Mouse (Mus musculus) heart, adult 18-20 months (tissue): ENCODE data around the gene Slc7a3. TPM values are rescaled to one million over a fixed set of nuclear protein-coding genes. Genes with fewer than 3 reads are reported as not detected.
"Not testable (repeated sequence)": the region's sequence is repeated elsewhere in the genome, so short reads cannot be mapped to it uniquely, and the experiment has no call there.

ENCODE experiments used
- DNase-seq, 2 experiments: peaks; one replicate each; pipeline ENCODE4 v3.0.0; 2021 to 2022; ENCODE audit warnings: mixed read lengths in 1 of 2
- long read RNA-seq, 2 experiments: library from polyadenylated mRNA; stranded (forward); transcript quantifications; one replicate each; pipeline ENCODE4 v2.0.0; 2021
- total RNA-seq, 2 experiments: library from RNA; stranded (reverse); gene quantifications; 2 replicates each; pipeline ENCODE4 v1.2.3; 2021

Slc7a3 gene
- total RNA-seq: not detected
- long read RNA-seq, experiment 1: 0 reads
- long read RNA-seq, experiment 2: 0 reads

- DNase-seq: no peak
Observed at GRCm38 (mm10) chrX:101085920-101086319, at the start of gene Slc7a3. Slc7a3 (minus strand) TSS chrX:101086020.

GRCm38 (mm10) chrX:101131992-101132791, 46.4 kb upstream of the Slc7a3 start:
- DNase-seq: peak; percentile 34 to 39

- peak; percentile 38 to 77 for DNase-seq
Observed at GRCm38 (mm10) chrX:101131001-101131400, 45.2 kb upstream of the Slc7a3 start.

- peak in 1 of 2 experiments; percentile 0 for DNase-seq
Observed at GRCm38 (mm10) chrX:101128559-101128958, 42.7 kb upstream of the Slc7a3 start.

DNA sequence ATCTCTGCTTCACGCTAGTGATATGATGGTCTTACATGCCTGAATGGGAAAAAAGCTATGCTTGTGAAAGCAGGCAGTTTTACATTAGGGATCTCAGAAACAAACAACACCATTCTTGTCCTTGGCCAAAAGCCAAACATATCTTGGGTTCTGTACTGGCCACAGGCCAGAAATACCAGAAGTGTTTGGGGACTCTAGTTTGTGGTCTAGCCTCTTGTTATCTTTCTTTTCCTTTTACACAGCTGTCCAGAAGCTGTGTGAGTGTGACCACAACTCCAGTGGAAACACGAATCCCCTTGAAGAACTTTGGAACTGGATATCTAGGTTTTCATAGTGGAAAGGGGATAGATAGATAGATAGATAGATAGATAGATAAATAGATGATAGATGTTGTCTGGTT, 41.2 kb upstream of the Slc7a3 start:
- peak; percentile 14 to 24 for DNase-seq

DNA sequence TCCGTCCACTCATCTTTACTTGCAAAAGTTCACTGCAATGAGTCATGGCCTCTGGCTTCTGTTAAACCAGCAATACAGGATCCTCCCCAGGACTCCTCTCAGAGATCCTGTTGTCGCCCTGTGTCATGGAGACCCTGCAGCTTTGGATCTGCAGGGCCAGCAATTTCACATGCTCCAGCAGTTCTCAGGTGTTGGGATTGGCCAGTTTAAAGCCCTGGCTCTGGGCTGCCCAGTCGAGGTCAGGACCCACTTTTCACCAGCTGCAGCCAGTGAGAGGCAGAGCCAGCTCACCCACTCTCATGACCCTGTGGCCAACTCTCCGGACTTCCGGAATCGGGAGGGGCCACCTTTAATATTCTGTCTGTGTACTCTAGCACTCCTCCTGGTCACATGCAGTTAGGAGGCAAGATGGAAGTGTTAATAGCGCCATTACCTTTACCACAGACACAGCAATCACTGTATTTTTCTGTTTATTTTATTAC, 40.7 kb upstream of the Slc7a3 start:
- DNase-seq: peak; percentile 36 to 45

GRCm38 (mm10) chrX:101120546-101120945, 34.7 kb upstream of the Slc7a3 start:
- DNase-seq: no peak

- not testable (repeated sequence) for DNase-seq
Observed at GRCm38 (mm10) chrX:101085211-101085610, 609 bp downstream of the Slc7a3 start.

DNA sequence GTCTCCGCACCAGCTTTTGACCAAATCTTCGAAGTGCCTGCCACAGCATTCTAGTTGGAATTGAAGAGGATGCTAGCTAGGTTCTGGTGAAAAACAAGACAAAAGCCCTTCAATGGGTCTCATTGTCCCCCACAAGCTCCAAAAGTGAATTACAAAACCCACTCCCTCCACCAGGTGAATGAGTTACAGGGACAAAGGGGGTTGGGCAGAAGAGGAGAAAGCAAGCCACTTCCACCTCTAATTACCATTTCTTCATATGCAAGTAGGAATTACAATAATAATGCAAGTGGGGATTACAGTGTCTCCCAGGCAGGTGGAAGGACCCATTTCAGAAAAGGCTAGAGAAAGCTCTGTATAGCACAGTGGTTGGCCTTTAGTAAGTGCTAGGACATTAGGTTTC, 1.6 kb downstream of the Slc7a3 start:
- no peak for DNase-seq

GRCm38 (mm10) chrX:101065245-101065644, 20.6 kb downstream of the Slc7a3 start:
- no peak for DNase-seq

- DNase-seq: no peak
Observed at GRCm38 (mm10) chrX:101063503-101063902, 22.3 kb downstream of the Slc7a3 start.

GRCm38 (mm10) chrX:101059541-101059940, 26.3 kb downstream of the Slc7a3 start, which contains the start of gene Tex11:
Tex11 (minus strand) TSS chrX:101059667.
- peak in 1 of 2 experiments; percentile 0 for DNase-seq

Other genes with a start within 250 kb of the Slc7a3 start
- under 1 TPM in 1 of 2 experiments, not detected in 1; 0.13 TPM for gene Tex11, start 26.4 kb downstream of the Slc7a3 start, total RNA-seq
- 10 to 100 TPM; 32.7 to 37.8 TPM for gene Snx12, start 136.5 kb upstream of the Slc7a3 start, total RNA-seq
- gene Foxo4, start 168.5 kb upstream of the Slc7a3 start, total RNA-seq: 10 to 100 TPM; 59.9 to 64.4 TPM
- not detected for gene Gm614, start 178.0 kb upstream of the Slc7a3 start, total RNA-seq
- 10 to 100 TPM; 10.5 to 15.1 TPM for gene Il2rg, start 182.2 kb upstream of the Slc7a3 start, total RNA-seq
- gene Gm20489, start 183.0 kb upstream of the Slc7a3 start, total RNA-seq: not detected
- 10 to 100 TPM; 13.5 to 19.1 TPM for gene Med12, start 188.0 kb upstream of the Slc7a3 start, total RNA-seq
- gene Nlgn3, start 213.1 kb upstream of the Slc7a3 start, total RNA-seq: under 1 TPM; 0.39 to 0.74 TPM